In the genomic region with DNA sequence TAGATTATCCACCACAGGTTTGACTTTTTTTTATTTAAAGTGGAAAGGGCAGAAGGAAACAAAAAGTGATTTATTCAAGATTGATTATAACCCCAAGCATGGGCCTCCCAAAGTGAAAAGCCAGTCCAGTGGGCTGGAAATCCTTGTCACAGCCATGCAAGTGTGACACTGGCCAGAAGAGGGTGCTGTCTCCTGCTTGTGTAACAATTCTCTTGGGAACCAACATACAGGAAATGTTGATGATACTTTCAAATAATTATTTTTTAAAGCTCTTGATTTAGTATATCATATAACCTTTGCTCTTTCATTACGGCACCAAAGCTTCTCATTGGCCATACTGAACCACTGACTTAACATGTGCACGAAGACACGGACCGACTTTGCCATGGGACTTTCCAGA, we compare ENCODE assay signal across 8 mouse cellular contexts. TPM values are rescaled to one million over a fixed set of nuclear protein-coding genes. Genes with fewer than 3 reads are reported as not detected.
A peak's percentile ranks its signal among the peaks of the same experiment; 100 is the strongest.
DNase-seq lines count a peak whose midpoint lies in the region; ATAC-seq and TF ChIP-seq lines count a peak whose summit lies in the region.

No protein-coding gene starts in this region.

- H3K27me3 ChIP-seq in forebrain, postnatal 0 days (ENCODE audit: insufficient read depth, low read length) = no peaks in the 10 kb centered on the region
- no peaks in the 10 kb centered on the region for H3K27me3 ChIP-seq in forebrain, embryonic 13.5 days
- H3K27me3 ChIP-seq in spleen, adult 2 months (ENCODE audit: control insufficient read depth, insufficient read depth, low read length) = no peaks in the 10 kb centered on the region

- no peaks in the 10 kb centered on the region for H3K36me3 ChIP-seq in forebrain, postnatal 0 days (ENCODE audit: insufficient read depth)
- H3K36me3 ChIP-seq in forebrain, embryonic 13.5 days (ENCODE audit: poor library complexity, severe bottlenecking) = no peaks in the 10 kb centered on the region
- no peaks in the 10 kb centered on the region for H3K36me3 ChIP-seq in spleen, adult 2 months (ENCODE audit: control insufficient read depth, insufficient read depth, low read length)

- DNase-seq in forebrain, postnatal 0 days = peak; percentile 70
- DNase-seq in CD4-positive helper T cell, adult 2 months (ENCODE audit: low read depth, low spot score) = peak; percentile 66
- peak; percentile 81 for DNase-seq in adrenal gland, postnatal 14 days
- DNase-seq in layer of hippocampus, adult 18-20 months (ENCODE audit: low spot score in 2 of 2) = peak; percentile 56 to 87
- DNase-seq in lung, postnatal 25 days (ENCODE audit: low spot score) = peak; percentile 66
- peak; percentile 23 to 54 for DNase-seq in spleen, adult 2 months (ENCODE audit: low read depth in 1 of 2, low spot score in 2 of 2)

- no peak overlapping the region for H3K9ac ChIP-seq in forebrain, postnatal 0 days
- no peak overlapping the region for H3K9ac ChIP-seq in forebrain, embryonic 13.5 days

- no peaks in the 10 kb centered on the region for H3K9me3 ChIP-seq in forebrain, postnatal 0 days (ENCODE audit: low read length)
- H3K9me3 ChIP-seq in forebrain, embryonic 13.5 days (replicated peaks) = no peaks in the 10 kb centered on the region

- H3K4me2 ChIP-seq in forebrain, postnatal 0 days (ENCODE audit: low read depth) = no peak overlapping the region
- no peak overlapping the region for H3K4me2 ChIP-seq in forebrain, embryonic 13.5 days

- H3K4me1 ChIP-seq in forebrain, postnatal 0 days (ENCODE audit: insufficient read depth) = no peaks in the 10 kb centered on the region
- no peaks in the 10 kb centered on the region for H3K4me1 ChIP-seq in forebrain, embryonic 13.5 days
- H3K4me1 ChIP-seq in spleen, adult 2 months (ENCODE audit: control insufficient read depth, insufficient read depth, insufficient read length) = no peaks in the 10 kb centered on the region

- TF ChIP-seq POLR2A in spleen, adult 2 months (IDR thresholded peaks at IDR 0.05; ENCODE audit: low read depth, low read length) = no peak

- ATAC-seq in forebrain, postnatal 0 days = no peak
- no peak for ATAC-seq in forebrain, embryonic 13.5 days
- peak; percentile 80 for ATAC-seq in frontal cortex, adult (ENCODE audit: low TSS enrichment)

- no peak overlapping the region for H3K4me3 ChIP-seq in forebrain, postnatal 0 days (ENCODE audit: low read depth, low read length)
- H3K4me3 ChIP-seq in forebrain, embryonic 13.5 days = no peak overlapping the region
- H3K4me3 ChIP-seq in spleen, adult 2 months (ENCODE audit: extremely low read depth, insufficient read depth, insufficient read length) = no peak overlapping the region

- peak; percentile 83 for TF ChIP-seq CTCF in forebrain, postnatal 0 days (IDR thresholded peaks at IDR 0.05; ENCODE audit: low read depth)
- TF ChIP-seq CTCF in spleen, adult 2 months (IDR thresholded peaks at IDR 0.05; ENCODE audit: extremely low read depth, insufficient read depth, insufficient read length, insufficient replicate concordance) = peak; percentile 54; the same call in 1 of the 2 replicates

- 89% methylated on average over 4 of the region's 4 CpGs for WGBS in forebrain, postnatal 0 days
- whole genome bisulfite sequencing in forebrain, embryonic 13.5 days = 86% methylated on average over 4 of the region's 4 CpGs
- WGBS in spleen, adult 2 months = 87% methylated on average over 4 of the region's 4 CpGs

- H3K27ac ChIP-seq in forebrain, postnatal 0 days (ENCODE audit: low read depth, low read length) = no peak overlapping the region
- H3K27ac ChIP-seq in forebrain, embryonic 13.5 days = no peak overlapping the region
- no peak overlapping the region for H3K27ac ChIP-seq in spleen, adult 2 months (ENCODE audit: insufficient read depth, low read length)

RNA-seq across cellular contexts. Expression of gene Lgals3, which starts 32.7 kb away (rescaled TPM):
- total RNA-seq in forebrain, postnatal 0 days (2014; rRNA removed) = 2.1 and 3.4 TPM in 2 replicates
- 5.1 and 9.0 TPM in 2 replicates for polyA plus RNA-seq in forebrain, postnatal 0 days (2015; fragmentation: Nextera tagmentation; extraction: Ambion mirVana)
- polyA plus RNA-seq in forebrain, embryonic 13.5 days (2015; fragmentation: Nextera tagmentation; extraction: Ambion mirVana) = 0.72 and 0.89 TPM in 2 replicates
- 7.9 and 9.9 TPM in 2 replicates for total RNA-seq in adrenal gland, postnatal 14 days (2021)
- 1 to 10 TPM in 1 of 2 experiments, not detected in 1; 1.1 TPM for total RNA-seq in layer of hippocampus, adult 18-20 months (2021)
- 97.5 and 134 TPM in 2 replicates for polyA plus RNA-seq in spleen, adult 2 months (2012; rRNA removed)

RNA-seq across cellular contexts. Expression of gene Mapk1ip1l, which starts 36.8 kb away (rescaled TPM):
- total RNA-seq in forebrain, postnatal 0 days (2014; rRNA removed) = 41.2 and 60.4 TPM in 2 replicates
- polyA plus RNA-seq in forebrain, postnatal 0 days (2015; fragmentation: Nextera tagmentation; extraction: Ambion mirVana) = 24.4 and 36.7 TPM in 2 replicates
- 66.5 and 72.1 TPM in 2 replicates for polyA plus RNA-seq in forebrain, embryonic 13.5 days (2015; fragmentation: Nextera tagmentation; extraction: Ambion mirVana)
- 74.8 and 78.9 TPM in 2 replicates for total RNA-seq in adrenal gland, postnatal 14 days (2021)
- total RNA-seq in layer of hippocampus, adult 18-20 months (2021) = 10 to 100 TPM; 49.9 to 59.5 TPM
- 38.1 and 40.4 TPM in 2 replicates for polyA plus RNA-seq in spleen, adult 2 months (2012; rRNA removed)

RNA-seq across cellular contexts. Expression of gene Socs4, which starts 58.1 kb away (rescaled TPM):
- 5.8 and 8.2 TPM in 2 replicates for total RNA-seq in forebrain, postnatal 0 days (2014; rRNA removed)
- 2.3 and 2.4 TPM in 2 replicates for polyA plus RNA-seq in forebrain, postnatal 0 days (2015; fragmentation: Nextera tagmentation; extraction: Ambion mirVana)
- 4.5 and 4.9 TPM in 2 replicates for polyA plus RNA-seq in forebrain, embryonic 13.5 days (2015; fragmentation: Nextera tagmentation; extraction: Ambion mirVana)
- total RNA-seq in adrenal gland, postnatal 14 days (2021) = 22.7 and 24.2 TPM in 2 replicates
- 10 to 100 TPM; 11.7 to 13.2 TPM for total RNA-seq in layer of hippocampus, adult 18-20 months (2021)
- polyA plus RNA-seq in spleen, adult 2 months (2012; rRNA removed) = 2.4 and 2.7 TPM in 2 replicates

RNA-seq across cellular contexts. Expression of gene Wdhd1, which starts 58.2 kb away (rescaled TPM):
- 6.9 and 9.1 TPM in 2 replicates for total RNA-seq in forebrain, postnatal 0 days (2014; rRNA removed)
- polyA plus RNA-seq in forebrain, postnatal 0 days (2015; fragmentation: Nextera tagmentation; extraction: Ambion mirVana) = 3.4 and 5.3 TPM in 2 replicates
- polyA plus RNA-seq in forebrain, embryonic 13.5 days (2015; fragmentation: Nextera tagmentation; extraction: Ambion mirVana) = 30.2 and 33.9 TPM in 2 replicates
- 7.1 and 9.8 TPM in 2 replicates for total RNA-seq in adrenal gland, postnatal 14 days (2021)
- total RNA-seq in layer of hippocampus, adult 18-20 months (2021) = 1 to 10 TPM; 4.9 to 5.0 TPM
- 2.7 and 2.9 TPM in 2 replicates for polyA plus RNA-seq in spleen, adult 2 months (2012; rRNA removed)
